Mouse (Mus musculus): ENCODE data around the gene AC124502.3.
"Not testable (repeated sequence)": the region's sequence is repeated elsewhere in the genome, so short reads cannot be mapped to it uniquely, and the experiment has no call there.

AC124502.3 gene

DNA sequence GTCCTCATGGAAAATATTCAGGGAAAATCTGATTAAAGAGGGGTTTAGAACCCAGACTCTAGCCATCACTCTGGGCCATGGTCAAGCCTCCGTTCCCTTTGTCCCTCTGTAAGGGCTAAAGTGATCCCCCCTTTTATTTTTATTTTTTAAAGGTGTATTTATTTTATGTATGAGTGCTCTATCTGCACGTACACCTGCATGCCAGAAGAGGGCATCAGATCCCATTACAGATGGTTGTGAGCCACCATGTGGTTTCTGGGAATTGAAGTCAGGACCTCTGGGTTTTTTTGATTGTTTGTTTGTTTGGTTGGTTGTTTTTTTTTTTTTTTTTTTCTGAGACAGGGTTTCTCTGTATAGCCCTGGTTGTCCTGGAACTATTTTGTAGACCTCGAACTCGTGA is 47.8 kb downstream of the AC124502.3 start:
- DNase-seq: not testable (repeated sequence)

DNA sequence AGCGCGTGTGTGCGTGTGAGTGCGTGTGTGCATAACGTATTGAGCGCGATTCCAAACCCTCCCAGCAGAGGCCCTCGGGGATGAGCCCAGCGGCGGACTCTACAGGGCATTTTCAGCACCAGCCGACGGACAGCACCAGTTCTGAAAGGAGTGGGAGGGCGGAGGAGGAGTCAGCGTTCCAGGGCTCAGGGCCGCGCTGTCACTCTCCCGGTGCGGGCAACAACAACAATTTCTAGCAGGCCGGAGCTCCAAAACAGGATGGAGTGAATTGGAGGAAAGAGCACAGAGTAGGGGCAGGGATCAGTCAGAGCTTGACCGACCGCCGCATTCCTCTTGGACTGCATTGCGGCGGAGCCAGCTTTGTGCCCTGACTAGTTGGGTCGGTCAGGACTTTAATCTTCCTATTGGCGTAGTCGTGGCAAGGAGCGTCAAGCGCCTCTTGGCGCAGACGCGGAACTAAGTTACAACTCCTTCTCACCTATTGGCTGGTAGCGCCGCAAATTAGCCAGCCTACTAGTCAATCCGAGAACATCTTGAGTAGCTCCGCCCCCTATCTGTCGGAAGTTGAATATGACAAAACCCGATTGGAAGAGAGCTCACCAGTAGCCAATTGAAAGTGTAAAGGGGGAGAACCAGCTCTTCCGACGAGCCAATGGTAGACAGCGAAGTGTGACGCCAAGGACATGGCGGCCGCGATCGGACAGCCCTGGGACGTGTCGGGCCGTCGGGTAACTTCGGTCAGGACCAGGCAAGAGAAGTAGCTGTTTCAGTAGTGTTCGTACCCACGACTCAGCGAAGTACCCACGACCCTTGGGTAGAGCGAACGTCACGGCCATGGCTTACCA is 49.4 kb downstream of the AC124502.3 start, which contains the start of gene Yif1a:
TSS of gene Yif1a (plus strand) at position 655 of the 845 bp plus-strand sequence.
- peak; percentile 99 for DNase-seq

DNA sequence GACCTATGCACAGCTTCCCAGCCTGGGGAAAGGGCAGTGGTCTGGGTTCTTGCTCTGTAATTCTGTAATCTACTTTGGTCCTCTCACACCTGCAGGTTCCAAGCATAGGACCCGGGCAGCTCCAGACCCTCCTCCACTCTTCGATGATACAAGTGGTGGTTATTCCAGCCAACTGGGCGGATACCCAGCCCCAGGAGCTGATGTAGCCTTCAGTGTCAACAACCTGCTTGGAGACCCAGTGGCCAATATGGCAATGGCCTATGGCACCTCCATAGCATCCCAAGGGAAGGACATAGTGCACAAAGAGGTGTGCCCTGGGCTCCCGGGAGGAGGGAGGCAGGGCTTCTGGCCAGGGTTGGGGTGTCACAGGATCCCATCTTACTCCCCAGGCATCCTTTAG is 50.6 kb downstream of the AC124502.3 start:
- DNase-seq: no peak

DNA sequence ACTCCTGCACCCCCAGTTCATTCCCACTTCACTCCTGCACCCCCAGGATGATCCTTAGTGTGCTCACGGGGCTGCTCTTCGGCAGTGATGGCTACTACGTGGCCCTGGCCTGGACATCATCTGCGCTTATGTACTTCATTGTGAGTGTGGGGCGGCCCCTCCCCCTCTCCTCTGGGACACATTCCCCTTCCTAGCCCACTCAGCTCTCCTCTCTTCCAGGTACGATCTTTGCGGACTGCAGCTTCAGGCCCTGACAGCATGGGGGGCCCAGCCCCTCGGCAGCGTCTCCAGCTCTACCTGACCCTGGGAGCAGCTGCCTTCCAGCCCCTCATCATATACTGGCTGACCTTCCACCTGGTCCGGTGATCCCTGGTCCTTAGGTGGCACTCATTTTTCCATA is 53.4 kb downstream of the AC124502.3 start:
- no peak for DNase-seq

DNA sequence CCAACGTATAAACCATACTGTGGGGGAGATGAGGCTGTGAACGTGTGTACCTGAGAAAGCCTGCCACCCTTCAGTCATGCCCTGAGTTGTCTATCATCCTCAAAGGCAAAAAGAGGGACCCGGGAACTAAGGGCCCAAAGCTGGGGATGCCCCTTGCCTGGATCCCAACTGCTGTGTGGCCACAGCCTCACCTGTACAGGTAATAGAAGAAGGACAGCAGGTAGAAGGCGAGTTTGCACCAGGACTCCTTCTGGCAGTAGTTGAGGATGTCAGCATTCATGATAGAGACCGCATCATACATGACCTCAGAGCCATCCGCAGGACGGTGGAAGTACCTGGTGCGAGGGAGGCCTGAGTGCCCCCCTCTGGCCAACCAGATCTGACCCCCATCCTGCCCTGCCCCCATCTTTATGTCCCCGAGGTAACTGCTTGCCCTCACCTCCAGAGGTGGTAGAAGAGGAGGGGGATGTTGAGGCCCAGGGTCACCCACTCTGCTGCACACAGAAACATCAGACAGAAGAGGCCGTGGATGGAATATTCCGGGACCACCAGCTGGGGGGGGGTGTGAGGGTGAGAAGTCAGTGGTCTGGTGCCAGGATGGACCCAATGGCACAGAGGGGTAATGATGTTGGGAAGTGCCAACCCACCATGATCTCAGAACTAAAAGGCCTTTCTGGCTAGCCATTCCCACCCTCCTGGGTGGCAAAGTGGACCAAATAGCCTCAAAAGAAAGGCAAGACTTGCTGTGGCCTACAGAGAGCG is 55.0 kb downstream of the AC124502.3 start:
- DNase-seq: peak; percentile 49

DNA sequence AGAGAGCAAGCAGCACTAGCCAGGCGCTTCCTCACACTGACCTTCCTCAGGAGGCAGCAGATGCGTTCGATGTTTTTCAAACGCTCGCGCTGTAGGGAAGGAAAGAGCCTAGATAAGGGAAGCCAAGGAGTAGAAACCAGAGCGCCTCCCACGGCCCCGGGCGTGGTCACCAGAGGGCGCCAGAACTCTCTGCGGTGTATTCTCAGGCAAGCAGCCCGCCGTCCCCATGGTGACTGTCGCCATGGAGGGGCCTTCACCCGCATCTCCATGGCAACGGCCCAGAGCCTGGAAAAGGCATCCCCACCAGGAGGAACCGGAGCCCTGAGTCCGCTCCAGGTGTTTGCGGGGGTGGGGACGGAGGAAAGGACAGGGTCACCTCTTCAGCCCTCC is 55.5 kb downstream of the AC124502.3 start:
- peak; percentile 97 for DNase-seq

DNA sequence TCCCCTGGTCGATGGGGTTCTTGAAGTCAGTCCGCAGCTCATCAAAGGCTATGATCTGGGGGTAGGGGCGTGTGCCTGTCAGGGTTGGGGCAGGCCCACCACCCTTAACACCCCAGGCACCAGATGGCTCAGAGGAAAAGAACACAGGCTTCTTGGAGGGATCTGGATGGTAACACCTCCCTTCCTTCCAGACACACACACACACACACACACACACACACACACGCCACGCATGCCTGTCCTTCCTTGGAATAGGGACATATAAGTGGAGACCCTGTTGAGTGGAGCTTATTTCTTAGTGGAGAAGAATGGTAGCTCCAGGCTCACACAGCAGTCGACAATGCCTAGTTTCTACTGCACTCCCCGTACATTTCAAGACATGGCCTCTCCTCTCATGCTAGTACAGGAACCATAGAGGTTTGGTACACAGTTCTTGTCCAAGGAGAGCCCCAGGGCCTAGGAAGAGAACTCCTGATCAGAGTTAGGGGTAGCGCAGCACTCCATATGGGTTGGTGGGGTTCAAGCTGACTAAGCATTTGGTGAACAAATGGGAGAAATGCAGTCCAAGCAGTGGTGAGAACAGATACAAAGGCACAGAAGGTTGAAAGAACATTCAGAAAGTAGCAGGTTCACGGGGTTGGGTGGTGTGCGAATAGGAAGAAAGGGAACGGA is 56.2 kb downstream of the AC124502.3 start:
- DNase-seq: peak; percentile 35

DNA sequence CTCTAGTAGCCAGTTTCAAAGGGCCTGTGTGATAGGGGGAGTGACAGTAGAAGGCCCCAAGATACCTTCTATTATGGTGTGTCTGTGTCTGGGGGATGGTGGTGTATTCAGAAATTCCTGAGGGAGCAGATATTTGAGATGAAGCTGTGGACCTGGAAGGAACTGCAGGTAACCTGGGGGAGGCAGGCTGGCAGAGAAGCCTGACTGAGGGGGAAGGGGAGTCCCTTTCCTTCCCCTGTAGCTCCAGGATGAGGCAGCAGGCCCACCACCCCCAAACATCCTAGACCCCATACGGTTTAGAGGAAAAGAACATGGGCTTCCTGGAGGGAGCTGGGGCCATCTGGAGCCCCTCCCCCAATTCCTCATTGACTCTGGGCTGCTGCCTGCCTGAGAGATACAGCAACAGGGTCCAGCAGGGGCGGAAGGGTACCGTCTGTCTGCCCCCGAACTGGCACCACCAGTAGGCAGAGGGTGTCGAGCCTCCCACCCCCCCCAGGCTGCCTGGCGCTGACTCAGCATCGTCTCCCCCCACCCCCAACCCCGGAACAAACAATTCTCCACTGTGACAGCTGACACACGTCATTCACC is 57.3 kb downstream of the AC124502.3 start:
- DNase-seq: peak; percentile 82

DNA sequence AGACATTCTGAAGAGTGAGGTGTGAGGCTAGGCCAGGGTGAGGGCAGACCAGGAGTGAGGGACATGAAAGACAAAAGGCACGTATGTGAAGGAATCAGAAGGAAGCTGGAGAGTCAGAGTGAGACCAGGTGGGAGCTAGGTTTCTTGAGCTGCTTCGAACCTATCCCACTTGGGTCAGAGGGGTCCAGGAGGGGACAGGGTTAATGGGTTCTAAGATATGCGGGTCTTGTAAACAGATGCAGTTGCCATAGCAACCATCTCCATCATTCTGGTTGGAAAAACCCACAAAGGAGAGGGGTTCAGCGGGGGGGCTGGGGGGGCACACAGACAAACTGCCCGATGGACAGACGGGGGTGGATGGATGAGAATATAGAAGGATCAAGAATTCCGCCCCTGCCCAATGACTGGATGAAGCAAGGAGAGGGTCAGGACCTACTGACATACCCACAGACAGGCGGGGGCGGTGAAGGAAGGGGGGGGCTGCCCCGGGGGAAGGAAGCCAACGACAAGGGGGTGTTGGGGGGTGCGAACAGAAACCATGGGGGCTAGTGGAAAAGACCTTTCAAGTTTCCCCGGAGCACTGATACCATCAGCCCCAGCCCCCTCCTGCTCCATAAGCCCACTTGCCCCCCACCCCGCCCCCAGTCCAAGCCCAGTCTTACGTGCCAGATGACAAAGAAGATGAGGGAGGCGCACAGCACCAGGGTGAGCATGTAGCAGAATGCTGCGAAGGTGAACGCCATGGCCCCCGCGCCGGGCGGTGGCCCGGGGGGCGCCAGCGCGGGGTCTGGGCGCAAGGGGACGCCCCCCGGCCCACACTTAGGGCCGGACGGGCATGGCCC is 59.1 kb downstream of the AC124502.3 start:
- DNase-seq: peak; percentile 20

DNA sequence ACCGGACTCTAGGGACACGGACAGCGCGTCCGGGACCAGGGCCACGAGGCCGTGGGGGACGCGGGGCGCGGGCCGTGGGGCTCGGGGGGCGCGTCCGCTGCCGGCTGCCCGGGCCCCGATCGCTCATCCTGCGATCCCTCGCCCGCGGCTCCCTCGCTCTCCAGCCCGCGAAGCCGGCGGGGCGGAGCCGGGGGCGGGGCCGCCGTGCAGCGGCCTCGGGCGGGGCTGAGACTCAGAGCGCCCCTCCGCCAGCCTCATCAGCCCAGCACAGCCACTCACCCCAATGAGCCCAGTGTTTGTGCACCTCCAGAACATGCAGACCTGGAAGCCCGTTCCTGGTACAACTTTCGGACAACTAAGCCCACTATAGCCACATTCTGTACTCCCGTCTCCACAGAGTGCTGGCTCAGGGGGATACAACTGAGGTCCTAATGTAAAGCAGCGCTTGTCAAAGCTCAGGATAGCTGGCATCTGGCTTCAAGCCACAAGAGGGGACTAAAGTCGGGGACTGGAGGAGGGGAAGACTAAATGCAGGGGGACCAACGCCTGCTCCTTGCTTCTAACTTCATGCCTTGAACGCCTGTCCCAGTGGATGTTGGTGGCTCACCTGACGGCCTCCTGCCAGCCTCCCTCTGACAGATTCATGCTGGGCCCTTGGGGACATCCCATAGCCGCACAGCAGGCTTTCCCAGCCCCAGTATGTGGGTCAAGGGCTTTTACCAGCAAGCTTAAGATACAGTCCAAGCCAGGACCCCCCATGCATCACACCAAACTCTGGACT is 59.9 kb downstream of the AC124502.3 start, which contains the start of gene Cnih2:
TSS of gene Cnih2 (minus strand) at position 159 of the 781 bp plus-strand sequence.
- DNase-seq: peak; percentile 81

Data from layer of hippocampus, adult 9-11 months (tissue).